Mouse (Mus musculus): ENCODE measurements around the gene Irf8. TPM values are rescaled to one million over a fixed set of nuclear protein-coding genes. Genes with fewer than 3 reads are reported as not detected.
"Not testable (repeated sequence)": the region's sequence is repeated elsewhere in the genome, so short reads cannot be mapped to it uniquely, and the experiment has no call there.

Irf8 gene
- polyA plus RNA-seq, 1 experiment from 2014 or later, result 4.6 TPM

- H3K27me3 ChIP-seq (replicated peaks; ENCODE audit: low read depth, poor library complexity, severe bottlenecking), result peaks cover 15% of the 10 kb centered on the region; the same call in 1 of the 2 replicates
- no peak overlapping the region for H3K4me3 ChIP-seq
- no peaks in the 10 kb centered on the region for H3K9me3 ChIP-seq
- 46% methylated on average over 5 of the region's 5 CpGs for WGBS
- DNase-seq (ENCODE audit: low spot score), result no peak
- 0 out of 2 replicates have a peak, but pooled peaks cover 3% of the 10 kb centered on the region for H3K4me1 ChIP-seq
- H3K36me3 ChIP-seq (replicated peaks), result no peaks in the 10 kb centered on the region
- H3K27ac ChIP-seq (replicated peaks), result no peak overlapping the region; the same call in 1 of the 2 replicates
Observed at GRCm38 (mm10) chr8:120787631-120788030, 51.5 kb downstream of the Irf8 start.

DNA sequence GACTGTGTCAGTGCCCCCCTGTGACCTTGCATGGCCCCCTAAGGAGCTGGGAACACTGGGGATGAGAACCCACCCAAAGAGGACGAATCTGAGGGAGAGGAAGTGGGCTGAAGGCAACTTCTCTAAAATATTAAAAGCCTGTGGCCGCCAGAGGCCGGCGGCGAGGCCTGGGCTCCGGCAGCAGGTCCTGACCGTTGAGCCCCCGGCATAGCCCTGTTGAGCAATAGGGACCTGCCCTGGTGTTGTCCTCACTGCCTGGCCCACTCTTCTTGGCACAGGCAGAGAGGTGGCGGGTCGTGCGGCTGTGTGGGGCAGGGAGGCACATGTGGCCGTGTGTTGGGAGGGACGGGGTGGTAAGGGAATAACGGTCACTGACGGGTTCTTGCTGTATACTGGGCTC is 56.6 kb downstream of the Irf8 start:
- H3K36me3 ChIP-seq (replicated peaks), result no peaks in the 10 kb centered on the region
- H3K4me3 ChIP-seq, result no peak overlapping the region
- no peak for DNase-seq (ENCODE audit: low spot score)
- no peaks in the 10 kb centered on the region for H3K9me3 ChIP-seq
- peaks cover 15% of the 10 kb centered on the region for H3K27me3 ChIP-seq (replicated peaks; ENCODE audit: low read depth, poor library complexity, severe bottlenecking)
- H3K27ac ChIP-seq (replicated peaks), result no peak overlapping the region
- 85% methylated on average over 15 of the region's 15 CpGs for WGBS
- H3K4me1 ChIP-seq, result 0 out of 2 replicates have a peak, but pooled peaks cover 3% of the 10 kb centered on the region

DNA sequence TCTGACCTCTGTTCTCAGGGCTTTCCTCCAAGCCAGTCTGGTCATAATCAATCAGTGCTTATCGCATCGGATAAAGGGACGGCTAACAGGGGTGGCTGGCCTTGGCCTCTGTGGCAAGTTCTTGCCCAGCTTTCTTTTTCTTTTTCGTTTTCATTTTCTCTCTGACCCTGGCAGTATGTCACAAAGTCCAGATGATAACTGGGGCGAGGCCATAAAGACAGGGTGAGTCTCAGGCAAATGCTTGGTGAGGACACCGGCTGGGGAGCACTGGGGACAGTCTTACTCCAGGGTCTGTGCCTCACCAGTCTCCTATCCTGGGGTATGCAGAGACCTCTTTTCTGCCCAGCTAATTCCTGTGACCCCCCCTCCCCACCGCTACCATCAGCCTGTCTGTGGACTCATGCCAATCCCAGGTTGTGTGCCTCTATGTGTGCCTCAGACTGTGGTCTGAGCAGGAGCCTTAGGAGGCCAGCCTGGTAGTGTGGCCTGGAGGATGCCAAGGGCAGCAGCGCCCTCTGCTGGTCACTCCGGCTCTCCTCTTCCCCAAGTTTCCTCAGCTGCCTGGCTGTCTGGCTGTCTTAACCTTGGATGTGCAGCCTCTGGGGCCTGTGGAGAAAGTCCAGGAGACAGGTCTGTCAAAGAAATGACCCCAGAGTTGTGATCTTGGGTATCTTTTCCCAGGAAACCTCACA is 59.9 kb downstream of the Irf8 start:
- no peaks in the 10 kb centered on the region for H3K36me3 ChIP-seq (replicated peaks)
- H3K4me1 ChIP-seq, result peaks cover 7% of the 10 kb centered on the region
- H3K27ac ChIP-seq (replicated peaks), result no peak overlapping the region
- 51% methylated on average over 9 of the region's 9 CpGs for WGBS
- peaks cover 22% of the 10 kb centered on the region for H3K27me3 ChIP-seq (replicated peaks; ENCODE audit: low read depth, poor library complexity, severe bottlenecking)
- peak; percentile 90 for DNase-seq (ENCODE audit: low spot score)
- no peaks in the 10 kb centered on the region for H3K9me3 ChIP-seq
- no peak overlapping the region for H3K4me3 ChIP-seq

- H3K27me3 ChIP-seq (replicated peaks; ENCODE audit: low read depth, poor library complexity, severe bottlenecking), result peaks cover 32% of the 10 kb centered on the region
- no peak overlapping the region for H3K27ac ChIP-seq (replicated peaks)
- WGBS, result 88% methylated on average over 9 of the region's 9 CpGs
- peaks cover 10% of the 10 kb centered on the region for H3K4me1 ChIP-seq
- no peak overlapping the region for H3K4me3 ChIP-seq
- no peaks in the 10 kb centered on the region for H3K36me3 ChIP-seq (replicated peaks)
- DNase-seq (ENCODE audit: low spot score), result no peak
- no peaks in the 10 kb centered on the region for H3K9me3 ChIP-seq
Observed at GRCm38 (mm10) chr8:120797019-120797727, 61.0 kb downstream of the Irf8 start.

GRCm38 (mm10) chr8:120800308-120800865 is 64.2 kb downstream of the Irf8 start:
- H3K4me3 ChIP-seq, result peak overlapping the region; percentile 36
- 0 out of 2 replicates have a peak overlapping the region, but pooled peaks have one; percentile 24 for H3K27ac ChIP-seq (replicated peaks)
- DNase-seq (ENCODE audit: low spot score), result peak; percentile 73
- H3K36me3 ChIP-seq (replicated peaks), result no peaks in the 10 kb centered on the region
- no peaks in the 10 kb centered on the region for H3K9me3 ChIP-seq
- H3K4me1 ChIP-seq, result peaks cover 10% of the 10 kb centered on the region
- H3K27me3 ChIP-seq (replicated peaks; ENCODE audit: low read depth, poor library complexity, severe bottlenecking), result peaks cover 40% of the 10 kb centered on the region
- 7% methylated on average over 17 of the region's 17 CpGs for WGBS

DNA sequence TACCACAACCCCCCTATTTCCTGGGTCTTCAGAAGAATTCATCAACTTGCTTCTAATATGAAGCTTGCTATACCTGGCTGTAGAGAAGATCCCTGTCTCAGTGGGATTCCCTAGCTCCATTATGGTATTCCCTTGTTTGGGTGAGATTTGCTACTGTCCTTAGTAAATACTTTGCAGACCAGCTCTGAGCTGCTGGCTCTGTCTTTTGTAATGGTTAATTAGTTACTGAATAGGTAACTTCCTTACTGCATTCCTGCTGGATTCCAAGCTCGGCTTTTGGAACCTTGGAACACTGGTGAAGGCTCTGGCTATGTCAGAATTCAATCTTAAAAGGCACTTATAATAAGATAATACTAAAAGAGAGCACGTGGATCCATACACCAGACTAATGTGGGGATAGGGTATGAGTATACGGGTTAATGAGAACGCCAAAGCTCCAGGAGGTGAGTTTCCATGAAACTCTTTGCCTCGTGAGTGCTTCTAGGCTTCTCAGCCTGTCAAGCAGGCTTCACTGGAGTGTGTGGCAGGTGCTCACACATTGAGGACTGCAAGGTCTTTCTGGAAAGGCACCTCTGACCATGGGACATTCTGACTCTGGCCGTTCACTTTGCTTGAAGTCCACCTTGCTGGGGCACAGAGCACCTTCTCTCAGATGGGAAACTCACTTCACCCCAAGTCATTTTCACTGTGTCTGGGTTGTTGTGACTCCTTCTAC is 67.7 kb downstream of the Irf8 start:
- 60% methylated on average over 6 of the region's 6 CpGs for WGBS
- H3K27ac ChIP-seq (replicated peaks); H3K36me3 ChIP-seq (replicated peaks); DNase-seq (ENCODE audit: low spot score); H3K9me3 ChIP-seq; H3K4me3 ChIP-seq: not testable (repeated sequence)
- Histone ChIP-seq H3K27me3 (replicated peaks; ENCODE audit: low read depth, poor library complexity, severe bottlenecking) (peaks cover 66% of the 10 kb centered on the region), H3K4me1 (peaks cover 29% of the 10 kb centered on the region)

GRCm38 (mm10) chr8:120804741-120805140 is 68.6 kb downstream of the Irf8 start:
- H3K27me3 ChIP-seq (replicated peaks; ENCODE audit: low read depth, poor library complexity, severe bottlenecking), result peaks cover 75% of the 10 kb centered on the region
- no peak overlapping the region for H3K27ac ChIP-seq (replicated peaks)
- H3K4me1 ChIP-seq, result peaks cover 37% of the 10 kb centered on the region
- no peak overlapping the region for H3K4me3 ChIP-seq
- no peaks in the 10 kb centered on the region for H3K9me3 ChIP-seq
- no peaks in the 10 kb centered on the region for H3K36me3 ChIP-seq (replicated peaks)
- no peak for DNase-seq (ENCODE audit: low spot score)
- WGBS, result 79% methylated on average over 3 of the region's 3 CpGs

Other genes starting within 250 kb of the Irf8 start
- gene Gins2, start 147.1 kb upstream of the Irf8 start, polyA plus RNA-seq (2016; fragmentation: Nextera tagmentation; extraction: Ambion mirVana), result 156 TPM in 2 replicates
- 2.9 and 3.8 TPM in 2 replicates for gene 1190005I06Rik, start 88.7 kb upstream of the Irf8 start, polyA plus RNA-seq (2016; fragmentation: Nextera tagmentation; extraction: Ambion mirVana)
- gene Gm27021, start 68.3 kb upstream of the Irf8 start, polyA plus RNA-seq (2016; fragmentation: Nextera tagmentation; extraction: Ambion mirVana), result 3.7 and 4.2 TPM in 2 replicates
- gene Cox4i1, start 68.1 kb upstream of the Irf8 start, polyA plus RNA-seq (2016; fragmentation: Nextera tagmentation; extraction: Ambion mirVana), result 874 and 883 TPM in 2 replicates
- 388 and 400 TPM in 2 replicates for gene Emc8, start 67.8 kb upstream of the Irf8 start, polyA plus RNA-seq (2016; fragmentation: Nextera tagmentation; extraction: Ambion mirVana)

Data from embryonic facial prominence, embryonic 10.5 days (tissue).